Mouse (Mus musculus): ENCODE data around the gene Lmna.

- TF ChIP-seq CTCF (IDR thresholded peaks at IDR 0.05; ENCODE audit: low read depth): no peak
- no peak for TF ChIP-seq EP300 (optimal IDR thresholded peaks at IDR 0.05)
Measured at GRCm38 (mm10) chr3:88486887-88487286, 22.9 kb downstream of the Lmna start.

All from stomach, postnatal 0 days (tissue).